23 mouse cellular contexts compared by ENCODE assay signal in the genomic region with DNA sequence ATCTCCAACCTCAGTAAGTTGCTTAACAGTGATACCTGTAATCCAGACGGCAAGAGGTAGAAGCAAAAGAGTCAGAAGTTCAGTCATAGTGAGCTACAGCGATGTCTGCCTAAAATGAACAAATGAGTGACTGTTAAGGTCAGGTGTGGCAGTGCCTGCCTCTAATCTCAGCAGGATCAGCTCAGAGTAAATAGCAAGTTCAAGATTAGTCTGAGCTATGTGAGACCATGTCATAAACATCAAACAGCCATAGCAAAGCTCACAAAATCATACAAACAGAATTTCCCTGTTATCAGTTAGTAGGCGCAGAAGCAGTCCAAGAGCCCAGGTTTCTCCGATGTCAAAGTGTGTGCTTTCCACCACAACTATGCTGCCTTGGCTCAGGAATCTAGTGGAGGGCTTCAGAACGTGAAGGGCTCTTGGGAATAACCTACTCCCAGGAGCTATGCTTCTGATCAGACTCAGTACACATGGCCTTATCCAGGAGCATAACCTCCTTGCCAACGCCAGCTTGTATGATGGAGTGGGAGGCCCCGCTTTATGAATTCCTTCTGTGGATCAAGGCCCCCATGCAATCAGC. TPM values are rescaled to one million over a fixed set of nuclear protein-coding genes. Genes with fewer than 3 reads are reported as not detected.
DNase-seq lines count a peak whose midpoint lies in the region; ATAC-seq and TF ChIP-seq lines count a peak whose summit lies in the region.
"Had no signal": no experiment of that assay in that cellular context is flagged by ENCODE, and none has a peak within 500 bp of the region (broad histone marks: within the 10 kb centered on the region; RNA-seq: fewer than 3 reads in every experiment).

No protein-coding gene starts in this region.

- H3K79me2 ChIP-seq in heart, adult 2 months (replicated peaks; ENCODE audit: control insufficient read depth, insufficient read depth, low read length) = no peaks in the 10 kb centered on the region

- no peaks in the 10 kb centered on the region for H3K27me3 ChIP-seq in heart, adult 2 months (ENCODE audit: control insufficient read depth, insufficient read depth, low read length)
- H3K27me3 ChIP-seq in lung, embryonic 16.5 days (ENCODE audit: control insufficient read depth, insufficient read depth, low read depth, low read length) = no peaks in the 10 kb centered on the region
- H3K27me3 ChIP-seq in liver, postnatal 0 days (ENCODE audit: insufficient read depth, low read length) = no peaks in the 10 kb centered on the region
- H3K27me3 ChIP-seq: embryonic facial prominence, embryonic 13.5 days; forebrain, embryonic 12.5 days; heart, embryonic 15.5 days; hindbrain, embryonic 12.5 days had no signal

- 0 out of 2 replicates have a peak overlapping the region, but pooled peaks have one; percentile 4 for H3K4me2 ChIP-seq in lung, embryonic 16.5 days (ENCODE audit: low read depth, low read length)
- no peak overlapping the region for H3K4me2 ChIP-seq in liver, postnatal 0 days (ENCODE audit: low read depth, low read length)
- H3K4me2 ChIP-seq: embryonic facial prominence, embryonic 13.5 days; forebrain, embryonic 12.5 days; heart, embryonic 11.5 days; heart, embryonic 15.5 days; hindbrain, embryonic 12.5 days had no signal

- H3K9me3 ChIP-seq in lung, embryonic 16.5 days (ENCODE audit: control insufficient read depth, low read length) = no peaks in the 10 kb centered on the region; the same call in 1 of the 2 replicates
- no peaks in the 10 kb centered on the region for H3K9me3 ChIP-seq in liver, postnatal 0 days (ENCODE audit: low read length)
- H3K9me3 ChIP-seq: embryonic facial prominence, embryonic 13.5 days; forebrain, embryonic 12.5 days; G1E; heart, embryonic 15.5 days; hindbrain, embryonic 12.5 days had no signal

- ATAC-seq in lung, embryonic 16.5 days (ENCODE audit: low read depth) = peak; percentile 93
- ATAC-seq in liver, postnatal 0 days = no peak
- ATAC-seq: CD4-positive, CD25-positive, alpha-beta regulatory T cell, adult 4 months; forebrain, embryonic 16.5 days had no signal

- intact Hi-C loops in heart, adult 2 months (cut with DNase I) = no loop called here
- intact Hi-C loops in heart, postnatal 36 days (cut with DNase I) = no loop called here

- no peak for TF ChIP-seq POLR2A in heart, adult 2 months (IDR thresholded peaks at IDR 0.05; ENCODE audit: insufficient read depth, low read depth, low read length)

- H3K9ac ChIP-seq in heart, adult 2 months (ENCODE audit: low read depth, low read length) = no peak overlapping the region
- H3K9ac ChIP-seq in lung, embryonic 16.5 days (ENCODE audit: low read length) = no peak overlapping the region
- H3K9ac ChIP-seq in liver, postnatal 0 days (replicated peaks) = no peak overlapping the region
- H3K9ac ChIP-seq: embryonic facial prominence, embryonic 13.5 days; forebrain, embryonic 12.5 days; heart, embryonic 15.5 days; hindbrain, embryonic 12.5 days had no signal

- H3K4me3 ChIP-seq in heart, adult 2 months = no peak overlapping the region
- H3K4me3 ChIP-seq in lung, embryonic 16.5 days (ENCODE audit: low read length) = no peak overlapping the region
- no peak overlapping the region for H3K4me3 ChIP-seq in liver, postnatal 0 days (ENCODE audit: low read depth, low read length)
- H3K4me3 ChIP-seq: embryonic facial prominence, embryonic 13.5 days; forebrain, embryonic 12.5 days; heart, embryonic 15.5 days; hindbrain, embryonic 12.5 days had no signal

- H3K36me3 ChIP-seq in heart, adult 2 months (ENCODE audit: control insufficient read depth, insufficient read depth, low read length) = no peaks in the 10 kb centered on the region
- H3K36me3 ChIP-seq in lung, embryonic 16.5 days (ENCODE audit: control insufficient read depth, insufficient read depth, low read length) = no peaks in the 10 kb centered on the region
- no peaks in the 10 kb centered on the region for H3K36me3 ChIP-seq in liver, postnatal 0 days (replicated peaks; ENCODE audit: insufficient read depth, low read length)
- H3K36me3 ChIP-seq: embryonic facial prominence, embryonic 13.5 days; forebrain, embryonic 12.5 days; G1E; heart, embryonic 15.5 days; hindbrain, embryonic 12.5 days had no signal

- TF ChIP-seq EP300 in heart, adult 2 months (IDR thresholded peaks at IDR 0.05; ENCODE audit: insufficient read depth, low read depth, low read length) = no peak
- TF ChIP-seq EP300 in liver, postnatal 0 days (IDR thresholded peaks at IDR 0.05; ENCODE audit: low read depth) = no peak

- peak overlapping the region; percentile 87 for H3K27ac ChIP-seq in heart, adult 2 months
- H3K27ac ChIP-seq in lung, embryonic 16.5 days (ENCODE audit: low read length) = peak overlapping the region; percentile 85
- no peak overlapping the region for H3K27ac ChIP-seq in liver, postnatal 0 days (ENCODE audit: low read depth)
- H3K27ac ChIP-seq: embryonic facial prominence, embryonic 13.5 days; forebrain, embryonic 12.5 days; heart, embryonic 15.5 days; hindbrain, embryonic 12.5 days had no signal

- 65% methylated on average over 7 of the region's 7 CpGs for WGBS in heart, adult 2 months
- 48% methylated on average over 7 of the region's 7 CpGs for WGBS in lung, embryonic 16.5 days
- 77% methylated on average over 7 of the region's 7 CpGs for WGBS in liver, postnatal 0 days (ENCODE audit: insufficient replicate concordance)

- peaks cover 2% of the 10 kb centered on the region; the same call in 1 of the 2 replicates for H3K4me1 ChIP-seq in heart, adult 2 months (ENCODE audit: control insufficient read depth, insufficient read depth, low read length)
- no peaks in the 10 kb centered on the region for H3K4me1 ChIP-seq in lung, embryonic 16.5 days (replicated peaks; ENCODE audit: control insufficient read depth, insufficient read depth, low read length)
- H3K4me1 ChIP-seq in liver, postnatal 0 days (ENCODE audit: insufficient read depth) = no peaks in the 10 kb centered on the region
- H3K4me1 ChIP-seq: embryonic facial prominence, embryonic 13.5 days; forebrain, embryonic 12.5 days; hindbrain, embryonic 12.5 days had no signal

- DNase-seq in heart, adult 2 months = no peak
- DNase-seq in heart, postnatal 36 days = no peak
- peak; percentile 66 to 78 for DNase-seq in lung, adult 18-20 months
- DNase-seq in lung, postnatal 25 days (ENCODE audit: low spot score) = peak; percentile 68
- DNase-seq in liver, postnatal 0 days = no peak
- no peak for DNase-seq in layer of hippocampus, adult 8-10 months (ENCODE audit: low spot score in 2 of 2)
- no peak for DNase-seq in adrenal gland, adult 18-20 months (ENCODE audit: low spot score in 2 of 2)
- DNase-seq: adrenal gland, adult 2 months; adrenal gland, postnatal 25 days; B cell, adult 2 months; cerebellum, adult 18-20 months; cerebellum, adult 9-11 months; cerebellum, postnatal 36 days; gastrocnemius, postnatal 10 days had no signal

- TF ChIP-seq CTCF in heart, adult 2 months (IDR thresholded peaks at IDR 0.05) = no peak
- no peak for TF ChIP-seq CTCF in liver, postnatal 0 days (IDR thresholded peaks at IDR 0.05; ENCODE audit: low read depth)

RNA-seq across cellular contexts. Expression of a gene that starts 9.7 kb away (rescaled TPM):
- 10 to 100 TPM; 65.6 to 76.2 TPM for total RNA-seq in heart, adult 2 months (2021)
- 27.0 and 38.5 TPM in 2 replicates for polyA plus RNA-seq in heart, adult 2 months (2012; rRNA removed)
- 10 to 100 TPM; 67.7 to 68.0 TPM for total RNA-seq in heart, postnatal 36 days (2021)
- 13.1 and 13.5 TPM in 2 replicates for polyA plus RNA-seq in lung, embryonic 16.5 days (2015; fragmentation: Nextera tagmentation; extraction: Ambion mirVana)
- 6.3 and 7.1 TPM in 2 replicates for polyA plus RNA-seq in liver, postnatal 0 days (2015; fragmentation: Nextera tagmentation; extraction: Ambion mirVana)
- 10 to 100 TPM; 70.9 to 85.2 (median 79.5) TPM for total RNA-seq in layer of hippocampus, adult 8-10 months (2022)
- 10 to 100 TPM; 70.1 to 70.8 TPM for total RNA-seq in adrenal gland, adult 18-20 months (2021)

Comparison
In these comparisons a context has a peak if more than half of its experiments do, and no peak if none do; other contexts are left out.
1. DNase-seq: peak in lung, adult 18-20 months (2 of 2) and lung, postnatal 25 days (single experiment); none in heart, adult 2 months (0 of 2), heart, postnatal 36 days (0 of 2), liver, postnatal 0 days (single experiment), layer of hippocampus, adult 8-10 months (0 of 2) and adrenal gland, adult 18-20 months (0 of 2).